Mouse (Mus musculus): ENCODE data around the gene Clns1a. TPM values are rescaled to one million over a fixed set of nuclear protein-coding genes. Genes with fewer than 3 reads are reported as not detected.
A peak's percentile ranks its signal among the peaks of the same experiment; 100 is the strongest.

The Clns1a gene
- polyA plus RNA-seq, 1 experiment from 2014 or later, result 250 TPM

- Histone ChIP-seq H3K27ac (ENCODE audit: low read depth, low read length) (no peak overlapping the region), H3K4me1 (ENCODE audit: control insufficient read depth, insufficient read depth, low read length) (no peaks in the 10 kb centered on the region), H3K36me3 (ENCODE audit: control insufficient read depth, insufficient read depth, low read length) (peaks cover 11% of the 10 kb centered on the region; the same call in 1 of the 2 replicates), H3K4me3 (ENCODE audit: low read depth, low read length) (no peak overlapping the region), H3K4me2 (no peak overlapping the region), H3K9ac (ENCODE audit: low read length) (no peak overlapping the region), H3K9me3 (ENCODE audit: control insufficient read depth, low read length) (no peaks in the 10 kb centered on the region), H3K27me3 (ENCODE audit: control insufficient read depth, insufficient read depth, low read length) (no peaks in the 10 kb centered on the region)
- WGBS, result 90% methylated on average over 7 of the region's 7 CpGs
- DNase-seq (ENCODE audit: low spot score, missing footprints) (peak; percentile 59), ATAC-seq (ENCODE audit: low FRiP score) (no peak)
Observed at GRCm38 (mm10) chr7:97722278-97722918, 26.0 kb downstream of the Clns1a start.

- H3K27me3 ChIP-seq (ENCODE audit: control insufficient read depth, insufficient read depth, low read length), result no peaks in the 10 kb centered on the region
- H3K9ac ChIP-seq (ENCODE audit: low read length), result no peak overlapping the region
- H3K36me3 ChIP-seq (ENCODE audit: control insufficient read depth, insufficient read depth, low read length), result peaks cover 7% of the 10 kb centered on the region; the same call in 1 of the 2 replicates
- DNase-seq (ENCODE audit: low spot score, missing footprints) (peak; percentile 77), ATAC-seq (ENCODE audit: low FRiP score) (no peak)
- no peak overlapping the region for H3K4me2 ChIP-seq
- H3K4me1 ChIP-seq (ENCODE audit: control insufficient read depth, insufficient read depth, low read length), result peaks cover 3% of the 10 kb centered on the region
- H3K4me3 ChIP-seq (ENCODE audit: low read depth, low read length), result no peak overlapping the region
- no peaks in the 10 kb centered on the region for H3K9me3 ChIP-seq (ENCODE audit: control insufficient read depth, low read length)
- WGBS, result 92% methylated on average over 11 of the region's 11 CpGs
- H3K27ac ChIP-seq (ENCODE audit: low read depth, low read length), result no peak overlapping the region
Observed at GRCm38 (mm10) chr7:97723646-97724538, 27.5 kb downstream of the Clns1a start.

GRCm38 (mm10) chr7:97725401-97725800, 29.0 kb downstream of the Clns1a start:
- no peak for ATAC-seq (ENCODE audit: low FRiP score)
- no peaks in the 10 kb centered on the region for H3K27me3 ChIP-seq (ENCODE audit: control insufficient read depth, insufficient read depth, low read length)
- H3K4me3 ChIP-seq (ENCODE audit: low read depth, low read length), result no peak overlapping the region
- peak; percentile 21 for DNase-seq (ENCODE audit: low spot score, missing footprints)
- H3K9ac ChIP-seq (ENCODE audit: low read length), result no peak overlapping the region
- no peaks in the 10 kb centered on the region for H3K36me3 ChIP-seq (ENCODE audit: control insufficient read depth, insufficient read depth, low read length)
- H3K27ac ChIP-seq (ENCODE audit: low read depth, low read length), result no peak overlapping the region
- no peak overlapping the region for H3K4me2 ChIP-seq
- WGBS, result 93% methylated on average over 6 of the region's 6 CpGs
- H3K4me1 ChIP-seq (ENCODE audit: control insufficient read depth, insufficient read depth, low read length), result peaks cover 17% of the 10 kb centered on the region
- H3K9me3 ChIP-seq (ENCODE audit: control insufficient read depth, low read length), result no peaks in the 10 kb centered on the region

- DNase-seq (ENCODE audit: low spot score, missing footprints) (peak; percentile 14), ATAC-seq (ENCODE audit: low FRiP score) (no peak)
- no peak overlapping the region for H3K9ac ChIP-seq (ENCODE audit: low read length)
- H3K27ac ChIP-seq (ENCODE audit: low read depth, low read length), result no peak overlapping the region
- H3K9me3 ChIP-seq (ENCODE audit: control insufficient read depth, low read length), result no peaks in the 10 kb centered on the region
- no peaks in the 10 kb centered on the region for H3K27me3 ChIP-seq (ENCODE audit: control insufficient read depth, insufficient read depth, low read length)
- H3K4me3 ChIP-seq (ENCODE audit: low read depth, low read length), result no peak overlapping the region
- WGBS, result 83% methylated on average over 7 of the region's 7 CpGs
- H3K36me3 ChIP-seq (ENCODE audit: control insufficient read depth, insufficient read depth, low read length), result no peaks in the 10 kb centered on the region
- H3K4me2 ChIP-seq, result no peak overlapping the region
- peaks cover 20% of the 10 kb centered on the region for H3K4me1 ChIP-seq (ENCODE audit: control insufficient read depth, insufficient read depth, low read length)
Observed at GRCm38 (mm10) chr7:97726080-97726479, 29.6 kb downstream of the Clns1a start.

- Histone ChIP-seq H3K4me2 (no peak overlapping the region), H3K9me3 (ENCODE audit: control insufficient read depth, low read length) (no peaks in the 10 kb centered on the region), H3K9ac (ENCODE audit: low read length) (no peak overlapping the region), H3K4me3 (ENCODE audit: low read depth, low read length) (no peak overlapping the region), H3K36me3 (ENCODE audit: control insufficient read depth, insufficient read depth, low read length) (no peaks in the 10 kb centered on the region), H3K27ac (ENCODE audit: low read depth, low read length) (no peak overlapping the region), H3K27me3 (ENCODE audit: control insufficient read depth, insufficient read depth, low read length) (no peaks in the 10 kb centered on the region), H3K4me1 (ENCODE audit: control insufficient read depth, insufficient read depth, low read length) (peaks cover 20% of the 10 kb centered on the region)
- WGBS, result 73% methylated on average over 7 of the region's 7 CpGs
- ATAC-seq (ENCODE audit: low FRiP score) (no peak), DNase-seq (ENCODE audit: low spot score, missing footprints) (peak; percentile 37)
Observed at GRCm38 (mm10) chr7:97726778-97727177, 30.3 kb downstream of the Clns1a start.

- Histone ChIP-seq H3K9ac (ENCODE audit: low read length) (peak overlapping the region; percentile 13; the same call in 1 of the 2 replicates), H3K27ac (ENCODE audit: low read depth, low read length) (no peak overlapping the region), H3K4me1 (ENCODE audit: control insufficient read depth, insufficient read depth, low read length) (peaks cover 20% of the 10 kb centered on the region), H3K9me3 (ENCODE audit: control insufficient read depth, low read length) (no peaks in the 10 kb centered on the region), H3K36me3 (ENCODE audit: control insufficient read depth, insufficient read depth, low read length) (no peaks in the 10 kb centered on the region), H3K27me3 (ENCODE audit: control insufficient read depth, insufficient read depth, low read length) (no peaks in the 10 kb centered on the region), H3K4me2 (no peak overlapping the region), H3K4me3 (ENCODE audit: low read depth, low read length) (no peak overlapping the region)
- ATAC-seq (ENCODE audit: low FRiP score) (no peak), DNase-seq (ENCODE audit: low spot score, missing footprints) (peak; percentile 79)
- WGBS, result 32% methylated on average over 14 of the region's 14 CpGs
Observed at GRCm38 (mm10) chr7:97728666-97729614, 32.5 kb downstream of the Clns1a start.

- no peak for DNase-seq (ENCODE audit: low spot score, missing footprints)
- WGBS, result 35% methylated on average over 3 of the region's 3 CpGs
- H3K9ac ChIP-seq (ENCODE audit: low read length), result no peak overlapping the region
- H3K36me3 ChIP-seq (ENCODE audit: control insufficient read depth, insufficient read depth, low read length), result no peaks in the 10 kb centered on the region
- H3K9me3 ChIP-seq (ENCODE audit: control insufficient read depth, low read length), result no peaks in the 10 kb centered on the region
- H3K4me3 ChIP-seq (ENCODE audit: low read depth, low read length), result no peak overlapping the region
- 0 out of 2 replicates have a peak, but pooled peaks have one; percentile 20 for ATAC-seq (ENCODE audit: low FRiP score)
- no peak overlapping the region for H3K4me2 ChIP-seq
- H3K27me3 ChIP-seq (ENCODE audit: control insufficient read depth, insufficient read depth, low read length), result no peaks in the 10 kb centered on the region
- peaks cover 20% of the 10 kb centered on the region for H3K4me1 ChIP-seq (ENCODE audit: control insufficient read depth, insufficient read depth, low read length)
- no peak overlapping the region for H3K27ac ChIP-seq (ENCODE audit: low read depth, low read length)
Observed at GRCm38 (mm10) chr7:97730427-97730826, 34.0 kb downstream of the Clns1a start.

- Histone ChIP-seq H3K9ac (ENCODE audit: low read length) (no peak overlapping the region), H3K27me3 (ENCODE audit: control insufficient read depth, insufficient read depth, low read length) (peaks cover 5% of the 10 kb centered on the region; the same call in 1 of the 2 replicates), H3K4me1 (ENCODE audit: control insufficient read depth, insufficient read depth, low read length) (peaks cover 27% of the 10 kb centered on the region), H3K4me3 (ENCODE audit: low read depth, low read length) (no peak overlapping the region), H3K36me3 (ENCODE audit: control insufficient read depth, insufficient read depth, low read length) (no peaks in the 10 kb centered on the region), H3K9me3 (ENCODE audit: control insufficient read depth, low read length) (no peaks in the 10 kb centered on the region), H3K4me2 (no peak overlapping the region), H3K27ac (ENCODE audit: low read depth, low read length) (no peak overlapping the region)
- DNase-seq (ENCODE audit: low spot score, missing footprints) (no peak), ATAC-seq (ENCODE audit: low FRiP score) (no peak)
- WGBS, result 90% methylated on average over 5 of the region's 5 CpGs
Observed at GRCm38 (mm10) chr7:97733606-97734005, 37.2 kb downstream of the Clns1a start.

Measured in midbrain, embryonic 11.5 days (tissue).